Mouse (Mus musculus) heart, embryonic 10.5 days (tissue): ENCODE measurements around the gene Gm20388. TPM values are rescaled to one million over a fixed set of nuclear protein-coding genes. Genes with fewer than 3 reads are reported as not detected.

Experiments used
- microRNA counts: library from miRNA; unstranded; fragments of <30 nt; microRNA quantifications from one replicate; lab custom pipeline; 2017
- microRNA-seq: library from miRNA; unstranded; fragments of <30 nt; microRNA quantifications from one replicate; pipeline ENCODE4, GENCODE M21; 2017
- polyA plus RNA-seq: library from polyadenylated mRNA; unstranded; fragments of >200 nt; fragmentation: Nextera tagmentation; extraction: Ambion mirVana; gene quantifications from 2 replicates; pipeline ENCODE4 v1.2.1, GENCODE M21; 2016

Gm20388 gene
- polyA plus RNA-seq, 1 experiment from 2014 or later = 4.5 TPM

MicroRNAs within 50 kb of the gene (microRNA counts, 519-probe panel; counts per million panel counts)
- not detected for microRNA mmu-miR-1967 (lab: Ali Mortazavi, UCI)

Small RNA genes lying within 50 kb of the gene (microRNA-seq; reads per million reads assigned to microRNA genes)
- not detected for gene Gm22715
- gene Gm24366 = not detected
- not detected for gene Gm27530
- not detected for gene Mir1967
- not detected for gene Mir6396
- not detected for gene Mir7079
- not detected for gene Mir7080
- 0.76 reads per million for gene Mir7237
- 2.3 reads per million for gene Mir7687

Other genes starting within 250 kb of the Gm20388 start
- 1.3 and 1.6 TPM in 2 replicates for gene Wfdc1, start 244.5 kb upstream of the Gm20388 start, polyA plus RNA-seq
- gene Atp2c2, start 210.8 kb upstream of the Gm20388 start, polyA plus RNA-seq = 0.36 and 1.5 TPM in 2 replicates
- gene Tldc1, start 132.4 kb upstream of the Gm20388 start, polyA plus RNA-seq = 14.5 and 19.8 TPM in 2 replicates
- 55.7 and 62.0 TPM in 2 replicates for gene Cotl1, start 70.3 kb upstream of the Gm20388 start, polyA plus RNA-seq
- 9.6 and 10.1 TPM in 2 replicates for gene Klhl36, start 48.6 kb upstream of the Gm20388 start, polyA plus RNA-seq
- 155 and 187 TPM in 2 replicates for gene Usp10, start 481 bp upstream of the Gm20388 start, polyA plus RNA-seq
- gene Crispld2, start 81.6 kb downstream of the Gm20388 start, polyA plus RNA-seq = 3.2 and 9.7 TPM in 2 replicates
- 35.5 and 37.3 TPM in 2 replicates for gene Zdhhc7, start 190.6 kb downstream of the Gm20388 start, polyA plus RNA-seq
- gene 6430548M08Rik, start 203.3 kb downstream of the Gm20388 start, polyA plus RNA-seq = 8.2 and 11.9 TPM in 2 replicates